Mouse (Mus musculus): Measurements from ENCODE around the gene Mfng. TPM values are rescaled to one million over a fixed set of nuclear protein-coding genes. Genes with fewer than 3 reads are reported as not detected.
A peak's percentile ranks its signal among the peaks of the same experiment; 100 is the strongest.

Mfng gene
- total RNA-seq, 1 experiment from 2014 or later, result 45.7 TPM

GRCm38 (mm10) chr15:78740662-78741061 lies 32.6 kb downstream of the Mfng start:
- peak in 1 of 2 experiments; percentile 27; a peak in 1 of 4 replicates for ATAC-seq (replicated peaks in 1 of 2; ENCODE audit: insufficient read depth in 1 of 2, low FRiP score in 2 of 2, low TSS enrichment in 1 of 2, low read depth in 1 of 2, poor library complexity in 2 of 2, severe bottlenecking in 2 of 2)

GRCm38 (mm10) chr15:78737146-78737545 lies 36.1 kb downstream of the Mfng start:
- ATAC-seq (replicated peaks in 1 of 2; ENCODE audit: insufficient read depth in 1 of 2, low FRiP score in 2 of 2, low TSS enrichment in 1 of 2, low read depth in 1 of 2, poor library complexity in 2 of 2, severe bottlenecking in 2 of 2), result no peak

GRCm38 (mm10) chr15:78736681-78737100 lies 36.6 kb downstream of the Mfng start:
- no peak for ATAC-seq (replicated peaks in 1 of 2; ENCODE audit: insufficient read depth in 1 of 2, low FRiP score in 2 of 2, low TSS enrichment in 1 of 2, low read depth in 1 of 2, poor library complexity in 2 of 2, severe bottlenecking in 2 of 2)

- ATAC-seq (replicated peaks in 1 of 2; ENCODE audit: insufficient read depth in 1 of 2, low FRiP score in 2 of 2, low TSS enrichment in 1 of 2, low read depth in 1 of 2, poor library complexity in 2 of 2, severe bottlenecking in 2 of 2), result no peak
Observed at GRCm38 (mm10) chr15:78736181-78736579, 37.1 kb downstream of the Mfng start.

GRCm38 (mm10) chr15:78735431-78736180 lies 37.7 kb downstream of the Mfng start:
- ATAC-seq (replicated peaks in 1 of 2; ENCODE audit: insufficient read depth in 1 of 2, low FRiP score in 2 of 2, low TSS enrichment in 1 of 2, low read depth in 1 of 2, poor library complexity in 2 of 2, severe bottlenecking in 2 of 2), result no peak

GRCm38 (mm10) chr15:78731830-78732229 lies 41.4 kb downstream of the Mfng start:
- no peak for ATAC-seq (replicated peaks in 1 of 2; ENCODE audit: insufficient read depth in 1 of 2, low FRiP score in 2 of 2, low TSS enrichment in 1 of 2, low read depth in 1 of 2, poor library complexity in 2 of 2, severe bottlenecking in 2 of 2)

- ATAC-seq (replicated peaks in 1 of 2; ENCODE audit: insufficient read depth in 1 of 2, low FRiP score in 2 of 2, low TSS enrichment in 1 of 2, low read depth in 1 of 2, poor library complexity in 2 of 2, severe bottlenecking in 2 of 2), result peak; percentile 29 to 43; a peak in 2 of 4 replicates
Observed at GRCm38 (mm10) chr15:78730315-78731049, 42.8 kb downstream of the Mfng start.

GRCm38 (mm10) chr15:78726697-78727096 lies 46.6 kb downstream of the Mfng start:
- no peak for ATAC-seq (replicated peaks in 1 of 2; ENCODE audit: insufficient read depth in 1 of 2, low FRiP score in 2 of 2, low TSS enrichment in 1 of 2, low read depth in 1 of 2, poor library complexity in 2 of 2, severe bottlenecking in 2 of 2)

GRCm38 (mm10) chr15:78720532-78720931 lies 52.7 kb downstream of the Mfng start:
- peak; percentile 73 to 79 for ATAC-seq (replicated peaks in 1 of 2; ENCODE audit: insufficient read depth in 1 of 2, low FRiP score in 2 of 2, low TSS enrichment in 1 of 2, low read depth in 1 of 2, poor library complexity in 2 of 2, severe bottlenecking in 2 of 2)

GRCm38 (mm10) chr15:78720094-78720493 lies 53.2 kb downstream of the Mfng start:
- ATAC-seq (replicated peaks in 1 of 2; ENCODE audit: insufficient read depth in 1 of 2, low FRiP score in 2 of 2, low TSS enrichment in 1 of 2, low read depth in 1 of 2, poor library complexity in 2 of 2, severe bottlenecking in 2 of 2), result no peak

GRCm38 (mm10) chr15:78719416-78719815 lies 53.9 kb downstream of the Mfng start:
- no peak for ATAC-seq (replicated peaks in 1 of 2; ENCODE audit: insufficient read depth in 1 of 2, low FRiP score in 2 of 2, low TSS enrichment in 1 of 2, low read depth in 1 of 2, poor library complexity in 2 of 2, severe bottlenecking in 2 of 2)

GRCm38 (mm10) chr15:78718290-78719250 lies 54.7 kb downstream of the Mfng start, which contains the start of gene Elfn2:
Gene Elfn2, minus strand, starts transcription at chr15:78718771.
- no peak for ATAC-seq (replicated peaks in 1 of 2; ENCODE audit: insufficient read depth in 1 of 2, low FRiP score in 2 of 2, low TSS enrichment in 1 of 2, low read depth in 1 of 2, poor library complexity in 2 of 2, severe bottlenecking in 2 of 2)

- no peak for ATAC-seq (replicated peaks in 1 of 2; ENCODE audit: insufficient read depth in 1 of 2, low FRiP score in 2 of 2, low TSS enrichment in 1 of 2, low read depth in 1 of 2, poor library complexity in 2 of 2, severe bottlenecking in 2 of 2)
Observed at GRCm38 (mm10) chr15:78716936-78717335, 56.3 kb downstream of the Mfng start.

GRCm38 (mm10) chr15:78715856-78716255 lies 57.4 kb downstream of the Mfng start:
- no peak for ATAC-seq (replicated peaks in 1 of 2; ENCODE audit: insufficient read depth in 1 of 2, low FRiP score in 2 of 2, low TSS enrichment in 1 of 2, low read depth in 1 of 2, poor library complexity in 2 of 2, severe bottlenecking in 2 of 2)

GRCm38 (mm10) chr15:78713751-78714150 lies 59.5 kb downstream of the Mfng start:
- ATAC-seq (replicated peaks in 1 of 2; ENCODE audit: insufficient read depth in 1 of 2, low FRiP score in 2 of 2, low TSS enrichment in 1 of 2, low read depth in 1 of 2, poor library complexity in 2 of 2, severe bottlenecking in 2 of 2), result no peak

- no peak for ATAC-seq (replicated peaks in 1 of 2; ENCODE audit: insufficient read depth in 1 of 2, low FRiP score in 2 of 2, low TSS enrichment in 1 of 2, low read depth in 1 of 2, poor library complexity in 2 of 2, severe bottlenecking in 2 of 2)
Observed at GRCm38 (mm10) chr15:78712335-78713258, 60.7 kb downstream of the Mfng start.
